Mouse (Mus musculus): ENCODE measurements around the gene Ddit4l.

- TF ChIP-seq POLR2A (IDR thresholded peaks at IDR 0.05; ENCODE audit: low read depth, low read length) (no peak), SIN3A (IDR thresholded peaks at IDR 0.05; ENCODE audit: low read length) (no peak)
Measured at GRCm38 (mm10) chr3:137622895-137623580, 1.6 kb downstream of the Ddit4l start.
